Mouse (Mus musculus) gastrocnemius, adult 2 months (tissue): ENCODE data around the gene Tbc1d10c. TPM values are rescaled to one million over a fixed set of nuclear protein-coding genes. Genes with fewer than 3 reads are reported as not detected.

Experiments
- DNase-seq: peaks from one replicate; pipeline ENCODE4 v3.0.0; 2022
- H3K27ac ChIP-seq: fragments of 200-600 bp; 2 replicates; pipeline ENCODE4 v1.8.1; 2022; ENCODE audit warnings: mild to moderate bottlenecking
- H3K4me3 ChIP-seq: fragments of 200-600 bp; 2 replicates; pipeline ENCODE4 v1.8.1; 2022; ENCODE audit warnings: mild to moderate bottlenecking, moderate library complexity
- CTCF ChIP-seq: fragments of 200-600 bp; IDR thresholded peaks from 2 replicates; pipeline ENCODE4 v1.8.1; 2022; ENCODE audit warnings: antibody characterized with exemption, mild to moderate bottlenecking, moderate library complexity
- intact Hi-C: fragments of 180-260 bp; cut with DNase I; formaldehyde crosslinking; loops from one replicate; pipeline ENCODE4 v1.15.1; 2025
- long read RNA-seq, 2 experiments: library from polyadenylated mRNA; stranded (forward); transcript quantifications; one replicate each; pipeline ENCODE4 v2.0.0; 2021
- total RNA-seq, 2 experiments: library from RNA; stranded (reverse); gene quantifications; 2 replicates each; pipeline ENCODE4 v1.2.3; 2021

Tbc1d10c gene
- total RNA-seq: 1 to 10 TPM; 6.7 to 6.8 TPM
- long read RNA-seq, experiment 1, partial matches to known transcripts: 0 of 2 reads
- long read RNA-seq, experiment 1, other reads (novel, unspliced or antisense): 0 of 2 reads
- long read RNA-seq, experiment 2, partial matches to known transcripts: 1 of 2 reads
- long read RNA-seq, experiment 2, other reads (novel, unspliced or antisense): 0 of 2 reads

DNA sequence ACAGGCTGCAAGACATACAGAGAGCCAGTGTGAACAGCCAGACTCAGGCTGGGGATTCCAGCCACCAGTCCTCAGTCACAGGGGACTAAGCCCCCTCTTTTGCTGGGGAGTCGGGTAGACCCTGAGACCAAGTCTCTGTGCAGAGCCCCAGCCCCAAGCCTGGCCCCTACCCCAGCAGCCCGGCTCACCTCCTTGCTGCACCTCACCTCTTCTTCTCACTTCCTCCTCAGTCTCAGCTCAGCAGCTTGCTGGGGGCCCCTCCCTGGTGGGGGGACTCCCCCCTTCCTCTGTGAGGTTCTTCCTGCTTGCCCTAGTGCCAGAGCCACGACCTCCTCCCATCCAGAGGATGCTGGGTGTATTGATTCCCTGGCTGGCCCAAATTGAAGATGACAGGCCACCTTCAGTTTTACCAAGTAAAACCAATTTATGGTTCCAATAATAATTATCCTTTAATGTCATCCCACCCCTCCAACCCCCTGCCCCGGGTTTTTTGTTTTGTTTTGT is at the start of gene Tbc1d10c:
Tbc1d10c (minus strand) TSS at position 454 of the 504 bp plus-strand sequence.
- peak within 1 kb of the TSS; percentile 98 for H3K27ac ChIP-seq
- H3K4me3 ChIP-seq: peak within 1 kb of the TSS; percentile 94
- intact Hi-C loops: loop anchor here (1.0 to 5.0 kb wide), 2 partner anchors 21 to 64 kb away; partner anchors contain the start of gene Aip
- no peak for DNase-seq
- no peak for TF ChIP-seq CTCF

DNA sequence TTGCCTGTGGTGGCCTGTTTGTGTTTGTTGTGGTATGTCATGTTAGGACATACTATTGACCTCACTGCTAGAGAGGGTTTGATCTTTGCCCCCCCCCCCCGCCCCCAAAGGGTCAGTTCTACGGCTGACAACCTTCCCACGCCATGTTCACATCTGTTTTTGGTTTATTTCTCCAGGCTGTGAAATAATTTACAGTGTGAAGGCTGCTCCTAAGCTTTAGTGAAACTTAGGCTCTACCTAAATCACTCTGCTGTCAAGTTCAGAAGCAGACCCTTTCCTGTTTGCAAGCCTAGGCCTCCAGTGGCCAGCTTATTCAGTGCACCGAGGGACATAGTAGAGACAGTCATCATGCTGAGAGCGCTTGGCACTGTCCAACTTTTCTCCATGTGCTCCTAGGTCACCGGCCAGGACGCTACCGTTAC is 49.2 kb upstream of the Tbc1d10c start:
- DNase-seq: no peak
- Histone ChIP-seq H3K4me3 (no peak overlapping the region), H3K27ac (no peak overlapping the region)
- intact Hi-C loops: no loop called here
- TF ChIP-seq CTCF: no peak

DNA sequence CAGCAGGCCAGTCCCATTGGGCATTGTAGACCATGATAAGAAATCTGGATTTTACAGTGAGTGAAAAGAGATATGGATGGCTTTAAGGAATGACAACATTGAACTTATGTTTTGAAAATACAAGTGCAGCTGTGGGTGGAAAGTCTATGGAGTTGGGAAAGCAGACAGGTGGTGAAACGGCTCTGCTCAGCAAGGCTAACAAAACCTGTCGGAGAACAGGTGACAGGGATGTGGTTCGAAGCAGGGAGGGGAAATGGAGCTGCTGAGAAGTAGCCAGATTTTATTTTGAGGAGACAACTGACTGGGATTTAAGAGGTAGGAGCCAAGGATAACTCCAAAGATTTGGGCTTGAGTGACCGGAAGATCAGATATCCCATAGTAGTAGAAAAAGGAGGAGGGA is 43.5 kb upstream of the Tbc1d10c start:
- Histone ChIP-seq H3K27ac (no peak overlapping the region), H3K4me3 (no peak overlapping the region)
- intact Hi-C loops: no loop called here
- TF ChIP-seq CTCF: no peak
- DNase-seq: no peak

DNA sequence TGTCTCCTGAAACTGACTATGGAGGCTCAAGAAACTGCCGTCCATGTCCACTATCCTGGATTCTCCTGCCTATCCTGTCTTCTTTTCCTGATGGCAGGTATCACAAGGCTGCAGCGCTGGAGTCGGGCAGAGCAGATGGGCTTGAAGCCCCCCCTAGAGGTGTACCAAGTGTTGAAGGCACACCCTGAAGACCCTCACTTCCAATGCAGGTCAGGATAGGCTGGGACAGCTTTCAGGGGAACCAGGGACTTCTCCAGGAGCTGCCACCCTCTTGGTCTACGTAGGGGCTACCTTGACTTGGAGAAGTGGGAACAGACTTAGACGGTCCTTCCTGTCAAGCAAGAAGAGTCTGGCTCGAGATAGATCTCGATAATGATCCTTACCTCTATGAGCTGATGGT is 41.6 kb upstream of the Tbc1d10c start:
- Histone ChIP-seq H3K4me3 (peak overlapping the region; percentile 89), H3K27ac (peak overlapping the region; percentile 98)
- intact Hi-C loops: no loop called here
- no peak for DNase-seq
- TF ChIP-seq CTCF: no peak

DNA sequence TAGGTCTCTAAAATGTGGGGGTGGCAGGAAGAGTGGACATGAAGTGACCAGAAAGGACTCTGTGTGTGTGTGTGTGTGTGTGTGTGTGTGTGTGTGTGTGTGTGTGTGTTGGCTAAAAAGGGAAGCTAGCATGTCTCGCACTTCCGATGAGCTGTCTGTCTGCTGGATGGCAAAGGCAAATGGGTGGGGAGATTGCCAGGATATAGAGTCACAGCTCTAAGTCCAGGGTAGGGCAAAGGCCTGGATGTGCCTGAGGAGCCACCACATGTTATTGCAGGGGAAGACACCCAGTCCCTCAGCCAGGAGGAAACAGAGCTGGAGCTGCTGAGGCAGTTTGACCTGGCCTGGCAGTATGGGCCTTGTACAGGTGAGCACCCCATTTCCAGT is 41.1 kb upstream of the Tbc1d10c start:
- no peak for DNase-seq
- H3K4me3 ChIP-seq: peak overlapping the region; percentile 89
- H3K27ac ChIP-seq: peak overlapping the region; percentile 98
- TF ChIP-seq CTCF: no peak
- intact Hi-C loops: no loop called here

DNA sequence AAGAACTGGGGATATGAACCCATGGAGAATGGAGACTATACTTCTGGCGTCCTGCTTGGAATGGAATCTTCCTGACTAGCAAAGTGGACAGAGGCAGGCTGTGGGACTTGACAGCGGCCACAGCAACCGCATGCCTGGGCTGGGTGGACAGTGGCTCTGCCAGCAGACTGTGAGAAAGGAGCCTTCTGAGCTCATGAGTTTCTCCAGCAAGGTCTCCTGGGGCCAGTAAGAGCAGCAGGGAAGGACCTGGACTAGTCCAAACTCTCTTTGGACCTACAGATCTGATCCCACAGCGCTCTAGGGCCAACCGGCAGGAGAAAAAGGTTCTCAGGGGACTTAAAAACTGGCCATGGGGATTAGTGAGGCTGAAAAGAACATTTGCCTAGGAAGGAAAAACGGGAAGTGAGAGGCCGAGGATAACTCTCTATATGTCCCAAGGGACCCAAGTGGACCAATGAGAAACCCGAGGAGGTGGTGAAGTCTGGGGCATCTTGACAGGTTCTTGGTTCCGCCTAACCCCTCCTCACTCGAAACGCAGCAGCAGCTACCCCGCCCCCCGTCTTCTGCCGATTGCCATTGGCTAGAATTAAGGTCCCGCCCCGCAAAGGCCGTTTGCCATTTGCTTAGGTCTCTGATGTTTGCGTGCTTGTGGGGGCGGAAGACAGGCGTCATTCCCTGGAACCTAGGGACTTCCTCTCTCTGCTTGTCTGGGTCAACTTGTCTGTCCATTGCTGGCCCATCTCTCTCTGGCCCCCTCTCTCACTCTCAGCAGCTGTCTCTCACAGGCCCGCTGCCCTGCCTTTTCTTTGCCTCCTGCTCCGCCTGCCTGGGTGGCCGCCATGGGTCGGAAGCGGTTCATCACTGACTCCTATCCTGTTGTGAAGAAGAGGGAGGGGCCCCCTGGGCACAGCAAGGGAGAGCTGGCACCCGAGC is 40.4 kb upstream of the Tbc1d10c start, which contains the start of gene Pold4:
Pold4 (plus strand) TSS at position 647 of the 933 bp plus-strand sequence.
- H3K27ac ChIP-seq: peak within 1 kb of the TSS; percentile 98
- DNase-seq: peak; percentile 99
- intact Hi-C loops: no loop called here
- TF ChIP-seq CTCF: no peak
- H3K4me3 ChIP-seq: peak within 1 kb of the TSS; percentile 89

DNA sequence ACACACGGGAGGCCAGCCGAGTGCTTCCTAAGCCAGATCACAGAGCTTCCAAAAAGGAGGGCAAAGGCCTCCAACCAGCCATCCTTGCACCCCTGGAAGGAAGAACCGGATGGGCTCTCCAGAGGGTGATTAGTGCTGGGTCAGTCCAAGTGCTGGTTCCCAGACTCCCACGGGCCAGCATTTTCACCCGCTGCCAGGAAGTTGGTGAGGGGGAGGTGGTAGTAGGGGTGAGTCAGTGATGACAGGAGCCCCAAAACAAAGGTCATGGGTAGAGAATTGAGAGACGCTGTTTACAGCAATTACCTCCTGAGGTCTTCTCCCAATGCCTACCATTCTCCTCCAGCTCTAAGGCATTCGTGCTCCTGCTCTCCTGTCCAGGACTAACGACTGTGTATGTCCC is 39.3 kb upstream of the Tbc1d10c start:
- intact Hi-C loops: no loop called here
- H3K27ac ChIP-seq: peak overlapping the region; percentile 98
- DNase-seq: peak; percentile 39
- no peak overlapping the region for H3K4me3 ChIP-seq
- no peak for TF ChIP-seq CTCF

DNA sequence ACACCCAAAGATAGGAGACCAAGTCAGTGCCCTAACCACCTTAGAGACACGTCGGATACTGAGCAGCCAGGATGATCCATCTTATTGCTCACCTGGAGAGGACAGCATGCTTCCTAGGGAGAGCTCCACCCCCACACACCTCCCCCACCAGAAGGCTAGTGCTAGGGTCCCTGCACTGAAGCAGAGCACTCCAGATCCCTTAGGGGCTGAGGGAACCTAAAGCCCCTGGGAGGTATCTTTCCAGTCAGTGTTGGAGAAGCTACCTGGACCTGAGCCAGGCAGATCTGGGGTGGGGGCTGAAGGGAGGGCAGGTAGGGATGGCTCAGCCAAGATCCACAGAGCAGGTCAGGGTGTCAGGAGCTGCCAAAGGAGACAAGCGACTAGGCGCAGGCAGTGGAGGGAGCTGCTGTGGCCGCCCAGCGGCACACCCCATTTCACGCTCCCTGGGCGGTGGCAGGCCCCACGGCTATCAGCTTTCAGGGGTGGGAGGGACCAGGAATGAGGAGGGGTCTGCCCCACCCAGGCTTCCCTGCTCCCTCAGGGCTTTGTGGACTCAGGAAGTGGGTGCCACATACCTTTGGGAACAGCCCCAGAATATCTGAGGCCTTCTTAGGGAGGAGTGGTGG is 38.5 kb upstream of the Tbc1d10c start:
- Histone ChIP-seq H3K4me3 (no peak overlapping the region), H3K27ac (peak overlapping the region; percentile 98)
- intact Hi-C loops: loop anchor here (2.0 to 5.0 kb wide), 3 partner anchors 59 to 212 kb away; partner anchors contain the start of gene Pitpnm1
- DNase-seq: peak; percentile 47
- TF ChIP-seq CTCF: no peak

DNA sequence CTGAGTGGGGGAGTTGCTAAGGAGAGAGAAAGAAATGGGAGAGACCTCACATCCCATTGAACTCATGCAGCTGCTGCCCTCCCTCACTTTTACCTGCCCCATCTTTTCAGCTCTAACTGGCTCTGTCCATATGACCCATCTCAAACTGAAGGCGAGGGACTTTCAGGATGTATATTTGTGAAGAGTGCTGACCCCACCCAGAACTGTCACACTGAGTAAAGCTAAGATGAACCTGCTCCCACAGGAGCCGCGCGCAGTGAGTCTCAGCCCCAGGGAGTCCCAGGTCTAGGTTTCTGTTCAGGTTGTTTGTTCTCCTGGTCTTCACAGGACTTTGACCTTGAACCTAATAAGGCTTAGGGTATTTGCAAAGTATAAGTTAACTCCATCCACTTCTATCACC is 37.8 kb upstream of the Tbc1d10c start:
- TF ChIP-seq CTCF: no peak
- DNase-seq: no peak
- intact Hi-C loops: loop anchor here (1.0 to 5.0 kb wide), 4 partner anchors 22 to 212 kb away; partner anchors contain the start of gene Pitpnm1
- H3K4me3 ChIP-seq: no peak overlapping the region
- no peak overlapping the region for H3K27ac ChIP-seq

DNA sequence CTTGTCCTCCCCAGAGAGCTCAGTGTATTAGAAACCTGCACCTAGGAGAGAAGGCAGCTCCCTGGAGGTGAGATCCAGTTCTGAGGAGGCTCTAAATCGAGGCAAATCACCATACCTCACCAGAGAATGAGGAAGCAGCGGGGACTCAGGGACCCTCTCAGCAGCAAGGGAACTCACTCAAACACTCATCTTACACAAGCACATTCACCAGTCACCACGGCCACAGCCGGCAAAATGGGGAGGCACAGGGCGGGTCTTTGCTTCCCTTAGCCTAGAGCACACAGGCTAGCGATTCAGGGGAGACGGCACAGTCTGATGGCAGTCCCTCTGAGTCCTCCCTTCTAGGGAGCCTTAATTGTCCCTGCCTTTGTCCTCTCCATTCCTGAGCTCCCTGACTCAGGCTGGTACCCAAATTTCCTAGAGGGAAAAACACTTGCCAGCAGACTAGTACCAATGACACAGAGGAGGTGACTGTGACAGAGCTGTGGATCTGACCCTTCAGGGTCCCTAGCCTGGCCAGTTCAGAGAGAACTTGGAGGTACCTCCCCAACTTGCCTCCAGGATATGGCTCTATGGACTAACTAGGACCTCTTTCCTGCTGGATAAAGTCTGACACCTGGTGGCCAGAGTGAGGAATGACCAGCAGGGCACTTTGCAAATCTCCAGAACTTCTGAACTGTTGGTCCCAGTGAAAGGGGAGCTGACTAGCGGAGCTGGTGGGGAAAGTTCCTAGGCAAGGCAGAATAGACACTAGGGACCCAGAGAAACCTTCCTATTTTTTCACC is 37.0 kb upstream of the Tbc1d10c start:
- Histone ChIP-seq H3K27ac (no peak overlapping the region), H3K4me3 (no peak overlapping the region)
- no peak; the same call in none of the 2 replicates for TF ChIP-seq CTCF
- intact Hi-C loops: loop anchor here (1.0 to 5.0 kb wide), 4 partner anchors 21 to 211 kb away; partner anchors contain the start of gene Pitpnm1
- peak; percentile 71 for DNase-seq

DNA sequence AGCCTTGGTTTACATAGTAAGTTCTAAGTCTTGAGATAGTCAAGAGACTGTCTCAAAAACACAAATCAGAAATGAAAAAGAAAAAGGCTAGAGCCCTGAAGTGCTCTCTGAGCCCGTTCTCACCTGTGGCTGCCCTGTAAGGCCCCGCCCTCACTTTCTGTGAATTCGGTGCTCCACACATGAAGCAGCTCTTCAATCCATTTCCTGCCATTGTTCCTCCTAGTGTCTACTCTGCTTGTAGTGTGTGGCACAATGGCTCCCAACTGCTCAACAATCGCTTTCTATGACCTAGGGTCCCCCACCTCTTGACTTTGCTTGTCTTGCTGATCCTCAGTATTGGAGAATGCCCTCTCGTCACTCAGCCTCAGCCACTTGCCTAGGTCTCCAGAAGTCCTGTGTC is 36.4 kb upstream of the Tbc1d10c start:
- no peak overlapping the region for H3K27ac ChIP-seq
- DNase-seq: no peak
- intact Hi-C loops: loop anchor here (5.0 kb wide), 1 partner anchor 210 kb away; no protein-coding TSS in a partner anchor
- no peak overlapping the region for H3K4me3 ChIP-seq
- no peak for TF ChIP-seq CTCF

DNA sequence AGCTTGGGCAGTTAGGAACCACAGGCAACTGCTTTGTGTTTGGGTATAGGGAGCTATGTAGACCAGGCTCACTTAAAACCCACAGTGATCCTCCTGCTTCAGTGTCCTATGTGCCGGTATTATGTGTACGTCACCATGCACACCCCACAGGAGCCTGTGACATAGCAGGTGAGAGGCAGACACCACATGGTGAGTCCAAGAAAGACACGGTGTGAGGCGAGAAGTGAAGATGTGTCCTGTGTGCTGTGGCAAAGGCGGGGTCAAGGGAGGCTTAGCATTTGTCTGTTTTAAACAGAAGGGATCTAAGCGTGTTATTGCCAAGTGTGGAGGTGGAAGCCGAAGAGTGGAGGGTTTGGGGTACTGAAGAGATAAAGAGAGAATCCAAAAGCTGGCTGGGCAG is 35.7 kb upstream of the Tbc1d10c start:
- Histone ChIP-seq H3K4me3 (no peak overlapping the region), H3K27ac (no peak overlapping the region)
- intact Hi-C loops: loop anchor here (5.0 kb wide), 1 partner anchor 209 kb away; no protein-coding TSS in a partner anchor
- DNase-seq: no peak
- no peak for TF ChIP-seq CTCF
